In genomic region chr3:149519575-149519929, GRCm38 (mm10) we compare ENCODE assay signal across 7 mouse cellular contexts.
DNase-seq lines count a peak whose midpoint lies in the region; ATAC-seq and TF ChIP-seq lines count a peak whose summit lies in the region.

No protein-coding gene starts in this region.

- H3K36me3 ChIP-seq in lung, embryonic 14.5 days (ENCODE audit: insufficient read depth), result no peaks in the 10 kb centered on the region
- H3K36me3 ChIP-seq in forebrain, embryonic 10.5 days (replicated peaks), result no peaks in the 10 kb centered on the region
- H3K36me3 ChIP-seq in limb, embryonic 12.5 days, result no peaks in the 10 kb centered on the region
- H3K36me3 ChIP-seq in stomach, embryonic 14.5 days (ENCODE audit: control insufficient read depth, insufficient read depth, low read length), result no peaks in the 10 kb centered on the region

- H3K9ac ChIP-seq in lung, embryonic 14.5 days, result peak overlapping the region; percentile 9; the same call in 1 of the 2 replicates
- peak overlapping the region; percentile 45; the same call in 1 of the 2 replicates for H3K9ac ChIP-seq in limb, embryonic 12.5 days (replicated peaks)
- no peak overlapping the region for H3K9ac ChIP-seq in stomach, embryonic 14.5 days (replicated peaks; ENCODE audit: low read depth, low read length)

- no peaks in the 10 kb centered on the region for H3K4me1 ChIP-seq in lung, embryonic 14.5 days (ENCODE audit: insufficient read depth)
- peaks cover 30% of the 10 kb centered on the region for H3K4me1 ChIP-seq in forebrain, embryonic 10.5 days
- H3K4me1 ChIP-seq in limb, embryonic 12.5 days (replicated peaks), result peaks cover 3% of the 10 kb centered on the region; the same call in 1 of the 2 replicates
- no peaks in the 10 kb centered on the region for H3K4me1 ChIP-seq in stomach, embryonic 14.5 days (ENCODE audit: control insufficient read depth, insufficient read depth, low read length)

- TF ChIP-seq CTCF in lung, embryonic 14.5 days (IDR thresholded peaks at IDR 0.05; ENCODE audit: low read depth), result no peak

- H3K9me3 ChIP-seq in lung, embryonic 14.5 days (ENCODE audit: low read depth, low read length), result no peaks in the 10 kb centered on the region
- H3K9me3 ChIP-seq in forebrain, embryonic 10.5 days, result peaks cover 3% of the 10 kb centered on the region; the same call in 1 of the 2 replicates
- no peaks in the 10 kb centered on the region for H3K9me3 ChIP-seq in limb, embryonic 12.5 days
- no peaks in the 10 kb centered on the region for H3K9me3 ChIP-seq in stomach, embryonic 14.5 days (ENCODE audit: control insufficient read depth, low read depth, low read length)

- peak overlapping the region; percentile 87 for H3K4me2 ChIP-seq in lung, embryonic 14.5 days
- peak overlapping the region; percentile 88 for H3K4me2 ChIP-seq in limb, embryonic 12.5 days
- H3K4me2 ChIP-seq in stomach, embryonic 14.5 days (replicated peaks; ENCODE audit: low read depth, low read length), result peak overlapping the region; percentile 86

- H3K27me3 ChIP-seq in lung, embryonic 14.5 days (ENCODE audit: insufficient read depth, low read length), result peaks cover 12% of the 10 kb centered on the region; the same call in 1 of the 2 replicates
- H3K27me3 ChIP-seq in forebrain, embryonic 10.5 days (ENCODE audit: poor library complexity, severe bottlenecking), result peaks cover 53% of the 10 kb centered on the region
- peaks cover 32% of the 10 kb centered on the region for H3K27me3 ChIP-seq in limb, embryonic 12.5 days
- H3K27me3 ChIP-seq in stomach, embryonic 14.5 days (ENCODE audit: control insufficient read depth, insufficient read depth, low read length), result no peaks in the 10 kb centered on the region

- 21% methylated on average over 15 of the region's 15 CpGs for WGBS in lung, embryonic 14.5 days
- WGBS in forebrain, embryonic 10.5 days, result 24% methylated on average over 15 of the region's 15 CpGs
- WGBS in limb, embryonic 12.5 days, result 21% methylated on average over 15 of the region's 15 CpGs
- WGBS in stomach, embryonic 14.5 days, result 12% methylated on average over 15 of the region's 15 CpGs

- no peak for DNase-seq in lung, embryonic 14.5 days
- DNase-seq in lung, postnatal 14 days, result no peak
- DNase-seq in forebrain, embryonic 10.5 days (ENCODE audit: extremely low spot score, low spot score), result no peak
- no peak for DNase-seq in ovary, postnatal 36 days (ENCODE audit: low spot score)
- DNase-seq in frontal cortex, postnatal 10 days (ENCODE audit: low spot score in 2 of 2), result no peak

- peak overlapping the region; percentile 39 for H3K4me3 ChIP-seq in lung, embryonic 14.5 days (ENCODE audit: low read depth, low read length)
- H3K4me3 ChIP-seq in forebrain, embryonic 10.5 days, result peak overlapping the region; percentile 54
- peak overlapping the region; percentile 43 for H3K4me3 ChIP-seq in limb, embryonic 12.5 days (replicated peaks)
- H3K4me3 ChIP-seq in stomach, embryonic 14.5 days (ENCODE audit: low read depth, low read length), result peak overlapping the region; percentile 35

- H3K27ac ChIP-seq in lung, embryonic 14.5 days (ENCODE audit: low read depth), result no peak overlapping the region
- H3K27ac ChIP-seq in forebrain, embryonic 10.5 days, result peak overlapping the region; percentile 51; the same call in 1 of the 2 replicates
- H3K27ac ChIP-seq in limb, embryonic 12.5 days, result no peak overlapping the region
- no peak overlapping the region for H3K27ac ChIP-seq in stomach, embryonic 14.5 days (ENCODE audit: low read length)

- ATAC-seq in lung, embryonic 14.5 days (ENCODE audit: insufficient read depth), result 0 out of 2 replicates have a peak, but pooled peaks have one; percentile 14
- ATAC-seq in limb, embryonic 12.5 days (ENCODE audit: insufficient number of reproducible peaks, insufficient read depth, low FRiP score, low TSS enrichment, low read depth), result no peak
- ATAC-seq in stomach, embryonic 14.5 days (ENCODE audit: insufficient number of reproducible peaks, insufficient read depth, low FRiP score, low read depth), result no peak
